Mouse (Mus musculus) intestine, embryonic 15.5 days (tissue): ENCODE data around the gene Olfr821. TPM values are rescaled to one million over a fixed set of nuclear protein-coding genes. Genes with fewer than 3 reads are reported as not detected.
"Not testable (repeated sequence)": the region's sequence is repeated elsewhere in the genome, so short reads cannot be mapped to it uniquely, and the experiment has no call there.

Experiments
- ATAC-seq: fragments of 200-750 bp; cut with Nextera tagmentation; 2 replicates; pipeline ENCODE4 v1.8.0; 2017; ENCODE audit warnings: moderate TSS enrichment, moderate library complexity
- H3K27ac ChIP-seq: fragments of 300-500 bp; sonication (generic); 2 replicates; pipeline ENCODE4 v1.5.1; 2015; ENCODE audit warnings: mild to moderate bottlenecking, inconsistent platforms
- H3K27me3 ChIP-seq: fragments of 300-500 bp; sonication (generic); replicated peaks from 2 replicates; pipeline ENCODE4 v1.6.1; 2015; ENCODE audit warnings: inconsistent platforms
- H3K36me3 ChIP-seq: fragments of 300-500 bp; sonication (generic); 2 replicates; pipeline ENCODE4 v1.6.1; 2015; ENCODE audit warnings: inconsistent platforms
- H3K4me1 ChIP-seq: fragments of 300-500 bp; sonication (generic); replicated peaks from 2 replicates; pipeline ENCODE4 v1.6.1; 2015; ENCODE audit warnings: inconsistent platforms
- H3K4me2 ChIP-seq: fragments of 300-500 bp; sonication (generic); replicated peaks from 2 replicates; pipeline ENCODE4 v1.6.1; 2015; ENCODE audit warnings: mild to moderate bottlenecking, inconsistent platforms
- H3K4me3 ChIP-seq: fragments of 300-500 bp; sonication (generic); replicated peaks from 2 replicates; pipeline ENCODE4 v1.5.1; 2015; ENCODE audit warnings: inconsistent platforms
- H3K9ac ChIP-seq: fragments of 300-500 bp; sonication (generic); 2 replicates; pipeline ENCODE4 v1.6.1; 2015; ENCODE audit warnings: inconsistent platforms
- H3K9me3 ChIP-seq: fragments of 300-500 bp; sonication (generic); 2 replicates; pipeline ENCODE4 v1.6.1; 2016; ENCODE audit warnings: inconsistent platforms
- WGBS: fragments of 180-500 bp; shearing (Covaris S2); methylation state at CpG from one replicate; pipeline ENCODE4 v1.1.7; 2015; 5-methylcytosine and 5-hydroxymethylcytosine counted together
- polyA plus RNA-seq: library from polyadenylated mRNA; unstranded; fragments of >200 nt; fragmentation: Nextera tagmentation; extraction: Ambion mirVana; gene quantifications from 2 replicates; pipeline ENCODE4 v1.2.1, GENCODE M21; 2015

Gene Olfr821
- not detected in 2 replicates for polyA plus RNA-seq

DNA sequence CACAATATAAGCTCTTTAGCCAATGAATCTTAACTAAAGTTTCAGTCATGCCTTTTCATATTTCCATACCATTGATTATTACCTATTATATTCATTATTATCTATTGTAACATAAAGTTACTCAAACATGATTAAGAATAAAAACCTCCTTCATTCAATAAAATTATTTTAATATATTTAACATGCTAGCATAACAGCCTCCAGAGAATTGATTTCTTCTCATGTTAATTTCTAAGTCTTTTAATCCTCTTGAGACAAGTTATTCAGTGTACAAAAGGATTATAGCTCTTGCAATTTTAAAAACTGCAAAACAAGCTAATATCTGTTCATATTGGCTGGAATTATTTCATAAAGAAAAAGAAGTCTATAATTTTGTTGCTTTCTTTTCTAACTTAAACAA, at the start of gene Olfr821:
Gene Olfr821 (plus strand): TSS at position 301 of the 400 bp plus-strand sequence.
- Histone ChIP-seq H3K36me3 (no peaks in the 10 kb centered on the region), H3K4me2 (no peak within 1 kb of the TSS), H3K9me3 (no peaks in the 10 kb centered on the region), H3K4me3 (no peak within 1 kb of the TSS), H3K27ac (no peak within 1 kb of the TSS), H3K4me1 (no peaks in the 10 kb centered on the region), H3K9ac (no peak within 1 kb of the TSS), H3K27me3 (no peaks in the 10 kb centered on the region)
- ATAC-seq = no peak

DNA sequence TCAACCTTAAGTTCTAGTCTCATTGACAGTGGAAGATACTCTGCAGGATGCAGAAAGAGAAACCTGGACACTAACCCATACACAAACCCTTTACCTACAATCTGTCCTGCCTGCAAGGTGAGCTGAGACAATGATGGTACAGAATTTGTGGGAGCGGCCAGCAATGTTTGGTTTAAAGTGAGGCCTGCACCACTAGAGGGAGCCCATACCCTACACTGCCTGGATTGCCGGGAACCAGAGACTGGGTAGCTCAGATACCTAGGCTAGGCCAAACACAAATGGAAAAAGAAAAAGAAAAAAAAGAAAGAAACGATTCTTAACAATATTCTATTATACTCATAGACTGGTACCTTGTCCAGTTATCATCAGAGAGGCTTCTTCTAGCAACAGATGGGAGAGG, 48.3 kb upstream of the Olfr821 start:
- WGBS = no CpG with 5 or more reads among the region's 3 CpGs
- not testable (repeated sequence) for ATAC-seq, H3K27me3 ChIP-seq, H3K9me3 ChIP-seq, H3K4me2 ChIP-seq, H3K4me1 ChIP-seq, H3K36me3 ChIP-seq, H3K9ac ChIP-seq, H3K27ac ChIP-seq, H3K4me3 ChIP-seq

DNA sequence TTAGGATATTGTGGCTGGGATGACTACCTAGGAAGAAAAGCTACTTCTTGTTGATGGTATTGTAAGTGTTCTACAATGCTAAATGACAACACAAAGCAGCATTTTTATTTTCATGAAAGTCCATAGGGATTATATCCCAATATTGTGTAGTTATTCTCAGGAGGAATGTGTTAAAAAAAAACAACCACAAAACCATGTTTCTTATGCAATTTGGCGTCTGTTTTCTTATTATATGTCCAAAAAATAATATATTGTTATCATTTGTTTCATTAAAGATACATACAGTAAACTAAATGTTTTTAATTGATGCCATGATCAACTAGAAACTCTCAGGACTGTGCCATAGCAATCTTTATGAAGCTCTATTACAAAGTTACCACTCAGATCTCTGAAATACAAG, 45.2 kb upstream of the Olfr821 start, which contains the start of gene Gm10310:
Gene Gm10310 (minus strand): TSS at position 101 of the 400 bp plus-strand sequence.
- ATAC-seq, H3K4me1 ChIP-seq, H3K4me2 ChIP-seq, H3K36me3 ChIP-seq, H3K4me3 ChIP-seq, H3K9ac ChIP-seq, H3K27me3 ChIP-seq, H3K9me3 ChIP-seq, H3K27ac ChIP-seq: not testable (repeated sequence)
- WGBS = no CpG with 5 or more reads among the region's 1 CpGs

DNA sequence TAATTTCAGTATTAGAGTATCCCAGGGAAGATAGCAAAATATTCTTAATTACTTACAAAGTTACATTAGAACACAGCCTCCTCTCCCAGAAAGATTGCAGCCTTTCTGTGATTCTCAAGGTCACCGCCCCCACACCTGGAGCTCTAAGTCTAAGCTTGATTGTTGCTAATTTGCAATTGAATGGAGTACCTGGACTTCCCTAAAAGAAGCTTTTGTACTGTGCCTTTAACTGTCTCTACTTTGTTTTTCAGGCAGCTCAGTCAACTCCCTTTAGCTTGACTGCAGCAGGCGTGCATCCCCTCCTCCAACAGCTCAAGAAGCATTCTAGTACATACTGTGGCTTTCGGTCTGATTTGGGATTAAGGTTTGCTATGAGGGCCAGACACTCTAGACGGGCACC, 26.0 kb upstream of the Olfr821 start:
- not testable (repeated sequence) for H3K9ac ChIP-seq, H3K36me3 ChIP-seq, H3K27ac ChIP-seq, H3K9me3 ChIP-seq, H3K4me1 ChIP-seq, H3K27me3 ChIP-seq, H3K4me3 ChIP-seq, H3K4me2 ChIP-seq, ATAC-seq
- 86% methylated on average over 4 of the region's 4 CpGs for WGBS

DNA sequence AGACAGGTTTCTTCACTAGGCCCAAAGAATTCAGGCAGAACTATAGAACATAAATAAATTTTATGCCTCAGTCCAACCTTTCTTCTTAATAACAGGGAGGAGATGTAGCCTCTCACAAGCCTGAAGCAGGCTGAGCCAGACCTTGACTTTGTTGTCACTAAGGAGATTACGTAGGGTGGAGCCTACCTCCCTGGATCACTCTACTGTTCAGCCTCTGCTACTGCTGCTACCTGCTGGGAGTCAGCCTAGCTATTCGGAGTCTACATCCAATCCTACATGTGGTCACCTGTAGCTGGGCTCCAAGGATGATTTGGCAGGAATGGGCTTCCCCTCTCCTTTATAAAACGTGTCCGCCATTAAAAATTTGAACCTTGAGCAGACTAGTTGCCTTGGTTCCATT, 24.8 kb upstream of the Olfr821 start:
- not testable (repeated sequence) for ATAC-seq, H3K36me3 ChIP-seq, H3K4me2 ChIP-seq, H3K9me3 ChIP-seq, H3K27me3 ChIP-seq, H3K4me3 ChIP-seq, H3K27ac ChIP-seq, H3K4me1 ChIP-seq, H3K9ac ChIP-seq
- 92% methylated on average over 4 of the region's 4 CpGs for WGBS

DNA sequence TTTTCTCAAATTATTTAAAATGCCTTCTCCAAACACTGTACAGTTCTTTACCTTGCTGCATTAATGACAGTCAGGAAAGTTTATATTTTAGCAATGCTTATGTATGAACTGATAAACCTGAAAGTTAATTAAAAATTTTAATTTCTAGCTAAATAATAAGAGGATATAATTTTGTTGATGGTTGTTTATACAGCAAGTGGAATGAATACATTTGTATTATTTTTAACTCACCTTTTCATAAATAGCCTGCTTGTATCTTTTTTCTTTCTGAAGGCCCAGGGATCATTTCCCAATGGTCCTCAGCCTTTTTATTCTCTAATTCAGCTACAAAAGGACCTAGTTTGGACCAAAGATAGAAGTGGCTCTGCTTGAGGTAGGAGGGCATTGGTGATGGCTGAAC, 17.8 kb upstream of the Olfr821 start, which contains the start of gene Olfr820:
Gene Olfr820 (plus strand): TSS at position 301 of the 400 bp plus-strand sequence.
- H3K27me3 ChIP-seq = no peaks in the 10 kb centered on the region
- H3K4me1 ChIP-seq = no peaks in the 10 kb centered on the region
- ATAC-seq = no peak
- H3K9me3 ChIP-seq = no peaks in the 10 kb centered on the region
- H3K27ac ChIP-seq = no peak within 1 kb of the TSS
- H3K36me3 ChIP-seq = no peaks in the 10 kb centered on the region
- no peak within 1 kb of the TSS for H3K9ac ChIP-seq
- H3K4me3 ChIP-seq = no peak within 1 kb of the TSS
- no peak within 1 kb of the TSS for H3K4me2 ChIP-seq

DNA sequence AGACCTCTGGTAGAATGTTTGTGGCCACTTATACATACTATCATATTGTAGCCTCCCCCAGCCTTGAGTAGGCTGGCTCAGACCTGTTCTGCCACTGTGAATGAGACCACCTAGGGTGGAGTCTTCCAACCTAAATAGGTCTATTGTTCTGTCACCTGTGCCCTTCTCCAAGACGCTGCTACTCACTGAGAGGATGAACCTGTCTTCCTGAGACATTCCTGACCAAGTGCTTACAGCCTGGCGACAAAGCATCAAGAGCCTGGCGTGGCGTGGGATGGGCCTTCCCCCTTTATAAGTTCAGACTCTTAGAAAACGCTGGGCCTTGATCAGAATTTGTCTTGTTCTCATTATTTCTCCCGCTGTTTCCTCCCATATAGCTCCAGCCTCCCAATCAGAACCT, 6.9 kb downstream of the Olfr821 start:
- WGBS = 72% methylated on average over 6 of the region's 6 CpGs

DNA sequence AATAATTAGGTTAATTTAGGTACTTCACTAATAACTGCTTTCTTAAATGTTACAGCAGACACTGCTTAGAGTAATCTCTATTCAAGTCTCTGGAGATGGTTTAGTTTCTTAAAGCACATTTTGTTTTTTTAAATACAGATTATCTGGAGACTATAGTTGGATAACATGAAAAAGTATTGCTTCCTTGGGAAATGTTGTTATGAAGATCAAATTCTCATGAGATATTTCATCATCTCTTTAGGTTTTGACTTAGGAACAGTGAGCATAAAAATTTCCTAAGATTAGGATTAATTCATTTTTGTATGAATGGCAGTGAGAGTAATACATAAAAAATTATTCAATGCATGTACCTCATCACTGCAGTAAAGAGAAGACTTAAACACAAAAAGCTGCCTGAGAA, 40.8 kb downstream of the Olfr821 start, which contains the start of gene Olfr822:
Gene Olfr822 (plus strand): TSS at position 301 of the 400 bp plus-strand sequence.
- Histone ChIP-seq H3K36me3 (no peaks in the 10 kb centered on the region), H3K9ac (no peak within 1 kb of the TSS), H3K4me1 (no peaks in the 10 kb centered on the region), H3K4me3 (no peak within 1 kb of the TSS), H3K9me3 (no peaks in the 10 kb centered on the region), H3K27ac (no peak within 1 kb of the TSS), H3K27me3 (no peaks in the 10 kb centered on the region), H3K4me2 (no peak within 1 kb of the TSS)
- ATAC-seq = no peak

More for the DNA sequence above, 6.9 kb downstream of the Olfr821 start:
- H3K9me3 ChIP-seq = no peaks in the 10 kb centered on the region
- H3K36me3 ChIP-seq = no peaks in the 10 kb centered on the region
- H3K4me1 ChIP-seq = no peaks in the 10 kb centered on the region
- no peaks in the 10 kb centered on the region for H3K27me3 ChIP-seq
- no peak for ATAC-seq
- H3K27ac ChIP-seq = no peak overlapping the region
- H3K4me2 ChIP-seq = no peak overlapping the region
- no peak overlapping the region for H3K9ac ChIP-seq
- H3K4me3 ChIP-seq = no peak overlapping the region

Other genes starting within 250 kb of the Olfr821 start
- gene Olfr810, start 235.4 kb upstream of the Olfr821 start, polyA plus RNA-seq = not detected in 2 replicates
- gene Olfr811, start 226.0 kb upstream of the Olfr821 start, polyA plus RNA-seq = not detected in 2 replicates
- gene Olfr812, start 184.3 kb upstream of the Olfr821 start, polyA plus RNA-seq = not detected in 2 replicates
- gene Olfr813, start 175.0 kb upstream of the Olfr821 start, polyA plus RNA-seq = not detected in 2 replicates
- gene Olfr814, start 150.5 kb upstream of the Olfr821 start, polyA plus RNA-seq = not detected in 2 replicates
- gene Olfr815, start 124.5 kb upstream of the Olfr821 start, polyA plus RNA-seq = not detected in 2 replicates
- not detected in 2 replicates for gene Olfr816, start 114.8 kb upstream of the Olfr821 start, polyA plus RNA-seq
- gene Olfr818, start 81.2 kb upstream of the Olfr821 start, polyA plus RNA-seq = not detected in 2 replicates
- not detected in 2 replicates for gene Olfr819, start 63.1 kb upstream of the Olfr821 start, polyA plus RNA-seq
- gene Olfr247, start 54.2 kb upstream of the Olfr821 start, polyA plus RNA-seq = not detected in 2 replicates
- not detected in 2 replicates for gene Gm10310, start 45.3 kb upstream of the Olfr821 start, polyA plus RNA-seq
- not detected in 2 replicates for gene Olfr820, start 17.7 kb upstream of the Olfr821 start, polyA plus RNA-seq
- gene Olfr822, start 40.9 kb downstream of the Olfr821 start, polyA plus RNA-seq = not detected in 2 replicates
- gene Olfr823, start 85.0 kb downstream of the Olfr821 start, polyA plus RNA-seq = not detected in 2 replicates
- gene Olfr824, start 99.7 kb downstream of the Olfr821 start, polyA plus RNA-seq = not detected in 2 replicates
- gene Olfr825, start 136.4 kb downstream of the Olfr821 start, polyA plus RNA-seq = not detected in 2 replicates
- gene Olfr826, start 153.8 kb downstream of the Olfr821 start, polyA plus RNA-seq = not detected in 2 replicates
- not detected in 2 replicates for gene Olfr827, start 184.1 kb downstream of the Olfr821 start, polyA plus RNA-seq
- gene Neurod4, start 249.9 kb downstream of the Olfr821 start, polyA plus RNA-seq = 0.04 and 0.05 TPM in 2 replicates